Mouse (Mus musculus): ENCODE results near the gene Serpine2. TPM values are rescaled to one million over a fixed set of nuclear protein-coding genes. Genes with fewer than 3 reads are reported as not detected.

Serpine2 gene
- total and polyA plus RNA-seq, 3 experiments = not detected

DNA sequence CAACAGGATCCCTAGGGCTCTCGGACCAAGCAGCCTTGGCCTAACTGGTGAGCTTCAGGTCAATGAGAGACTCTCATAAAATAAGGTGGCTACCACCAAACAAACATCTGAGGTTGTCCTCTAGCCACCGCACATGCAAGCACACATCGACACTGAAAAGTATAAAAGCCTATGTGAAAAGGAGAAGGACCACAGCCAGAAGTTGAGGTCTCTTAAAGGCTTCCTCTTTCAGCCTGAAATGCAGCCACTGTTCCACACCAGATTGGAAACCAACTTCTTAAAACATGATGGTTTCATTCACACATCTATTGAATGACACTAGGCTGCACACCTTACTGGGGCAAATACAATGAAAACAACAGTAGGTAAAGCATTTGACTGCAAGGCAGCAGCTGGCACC is 7.5 kb downstream of the Serpine2 start:
- Histone ChIP-seq H3K9ac (ENCODE audit: control insufficient read depth, low read depth, low read length, poor library complexity, severe bottlenecking) (no peak overlapping the region), H3K27ac (ENCODE audit: control insufficient read depth, low read depth, low read length) (no peak overlapping the region), H3K9me3 (replicated peaks; ENCODE audit: insufficient read depth, low read length) (no peaks in the 10 kb centered on the region), H3K79me2 (ENCODE audit: control insufficient read depth, insufficient read depth, low read length, poor library complexity) (no peaks in the 10 kb centered on the region), H3K4me3 (ENCODE audit: control insufficient read depth in 1 of 2, insufficient read depth in 1 of 2, low read depth in 2 of 2, low read length in 2 of 2) (no peak overlapping the region), H3K36me3 (ENCODE audit: control insufficient read depth in 1 of 2, insufficient read depth in 2 of 2, low read length in 2 of 2) (no peaks in the 10 kb centered on the region), H3K4me1 (ENCODE audit: control insufficient read depth in 1 of 2, insufficient read depth in 2 of 2, low read length in 2 of 2) (no peaks in the 10 kb centered on the region), H3K27me3 (ENCODE audit: control insufficient read depth in 1 of 2, insufficient read depth in 2 of 2, low read length in 2 of 2) (no peaks in the 10 kb centered on the region)
- no peak for DNase-seq (ENCODE audit: low read depth, low spot score)
- TF ChIP-seq MAZ (IDR thresholded peaks at IDR 0.05; ENCODE audit: low read depth, low read length) = no peak
- TF ChIP-seq ZMIZ1 (IDR thresholded peaks at IDR 0.05; ENCODE audit: low read depth, low read length) = no peak
- no peak for TF ChIP-seq ELF1 (IDR thresholded peaks at IDR 0.05; ENCODE audit: low read depth, low read length)

DNA sequence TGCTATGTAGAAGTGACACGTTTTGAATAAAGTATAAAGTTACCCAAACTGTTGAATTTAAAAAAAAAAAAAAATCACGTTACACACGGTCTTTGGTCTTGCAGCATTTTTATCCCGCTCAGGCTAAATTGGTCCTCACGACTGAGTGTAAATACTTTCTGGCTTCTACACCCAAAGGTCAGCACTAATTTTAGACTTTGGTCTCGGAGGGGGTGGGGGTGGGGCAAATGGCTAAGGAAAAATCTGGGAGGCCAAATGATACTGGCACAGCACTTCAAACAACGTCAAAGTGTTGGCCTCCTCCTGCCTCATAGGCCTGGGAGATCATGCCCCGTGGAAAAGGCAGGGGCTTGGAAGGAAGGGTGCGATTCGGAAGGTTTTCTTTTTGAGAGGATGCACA is 10.6 kb downstream of the Serpine2 start:
- Histone ChIP-seq H3K9ac (ENCODE audit: control insufficient read depth, low read depth, low read length, poor library complexity, severe bottlenecking) (no peak overlapping the region), H3K4me1 (ENCODE audit: control insufficient read depth in 1 of 2, insufficient read depth in 2 of 2, low read length in 2 of 2) (no peaks in the 10 kb centered on the region), H3K9me3 (replicated peaks; ENCODE audit: insufficient read depth, low read length) (no peaks in the 10 kb centered on the region), H3K27ac (ENCODE audit: control insufficient read depth, low read depth, low read length) (no peak overlapping the region), H3K79me2 (ENCODE audit: control insufficient read depth, insufficient read depth, low read length, poor library complexity) (no peaks in the 10 kb centered on the region), H3K27me3 (ENCODE audit: control insufficient read depth in 1 of 2, insufficient read depth in 2 of 2, low read length in 2 of 2) (no peaks in the 10 kb centered on the region), H3K36me3 (ENCODE audit: control insufficient read depth in 1 of 2, insufficient read depth in 2 of 2, low read length in 2 of 2) (no peaks in the 10 kb centered on the region), H3K4me3 (ENCODE audit: control insufficient read depth in 1 of 2, insufficient read depth in 1 of 2, low read depth in 2 of 2, low read length in 2 of 2) (no peak overlapping the region)
- TF ChIP-seq EP300 (IDR thresholded peaks at IDR 0.05; ENCODE audit: low read depth in 1 of 2, low read length in 2 of 2) = no peak
- TF ChIP-seq TAL1 (IDR thresholded peaks at IDR 0.05; ENCODE audit: low read length) = no peak
- TF ChIP-seq MAZ (IDR thresholded peaks at IDR 0.05; ENCODE audit: low read depth, low read length) = no peak
- TF ChIP-seq BHLHE40 (IDR thresholded peaks at IDR 0.05; ENCODE audit: borderline replicate concordance, low read depth, low read length) = no peak
- TF ChIP-seq SIN3A (IDR thresholded peaks at IDR 0.05; ENCODE audit: low read length) = no peak
- TF ChIP-seq USF2 (IDR thresholded peaks at IDR 0.05; ENCODE audit: borderline replicate concordance in 1 of 2, insufficient read depth in 1 of 2, low read depth in 1 of 2, low read length in 2 of 2) = no peak
- TF ChIP-seq CTCF (IDR thresholded peaks at IDR 0.05 in 2 of 3, conservative IDR thresholded peaks at IDR 0.05 in 1 of 3; ENCODE audit: control insufficient read depth in 1 of 3, insufficient read depth in 1 of 3, low read depth in 2 of 3, low read length in 3 of 3, poor library complexity in 1 of 3, severe bottlenecking in 1 of 3) = no peak
- no peak for TF ChIP-seq NRF1 (IDR thresholded peaks at IDR 0.05; ENCODE audit: insufficient read depth, low read depth, low read length, poor library complexity, severe bottlenecking)
- DNase-seq (ENCODE audit: low read depth, low spot score) = no peak

DNA sequence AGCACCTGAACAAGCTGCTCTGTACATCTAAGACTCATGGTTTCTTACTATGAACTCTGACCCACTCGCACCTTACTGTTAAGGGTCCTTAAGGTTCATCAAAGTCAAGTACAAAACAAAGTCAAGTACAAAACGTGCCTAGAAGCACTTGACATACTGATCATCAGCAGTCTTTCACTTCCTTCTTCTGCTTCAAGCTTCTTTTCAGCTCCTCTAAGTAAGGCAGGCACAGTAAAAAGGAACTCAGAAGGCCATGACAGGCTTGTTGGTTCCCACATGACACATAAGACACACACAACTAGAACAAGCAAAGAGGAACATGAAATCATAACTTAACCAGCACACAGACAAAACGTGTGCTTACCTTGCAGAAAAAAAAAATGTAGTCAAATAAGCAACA is 12.3 kb downstream of the Serpine2 start:
- Histone ChIP-seq H3K9me3 (replicated peaks; ENCODE audit: insufficient read depth, low read length) (no peaks in the 10 kb centered on the region), H3K27me3 (ENCODE audit: control insufficient read depth in 1 of 2, insufficient read depth in 2 of 2, low read length in 2 of 2) (no peaks in the 10 kb centered on the region), H3K79me2 (ENCODE audit: control insufficient read depth, insufficient read depth, low read length, poor library complexity) (no peaks in the 10 kb centered on the region), H3K36me3 (ENCODE audit: control insufficient read depth in 1 of 2, insufficient read depth in 2 of 2, low read length in 2 of 2) (no peaks in the 10 kb centered on the region), H3K9ac (ENCODE audit: control insufficient read depth, low read depth, low read length, poor library complexity, severe bottlenecking) (no peak overlapping the region), H3K27ac (ENCODE audit: control insufficient read depth, low read depth, low read length) (no peak overlapping the region), H3K4me1 (ENCODE audit: control insufficient read depth in 1 of 2, insufficient read depth in 2 of 2, low read length in 2 of 2) (no peaks in the 10 kb centered on the region), H3K4me3 (ENCODE audit: control insufficient read depth in 1 of 2, insufficient read depth in 1 of 2, low read depth in 2 of 2, low read length in 2 of 2) (no peak overlapping the region)
- DNase-seq (ENCODE audit: low read depth, low spot score) = no peak
- TF ChIP-seq CHD1 (IDR thresholded peaks at IDR 0.05; ENCODE audit: low read depth, low read length) (no peak), ZMIZ1 (IDR thresholded peaks at IDR 0.05; ENCODE audit: low read depth, low read length) (no peak), SIN3A (IDR thresholded peaks at IDR 0.05; ENCODE audit: low read length) (no peak), RCOR1 (IDR thresholded peaks at IDR 0.05; ENCODE audit: low read depth, low read length) (no peak), ZNF384 (IDR thresholded peaks at IDR 0.05; ENCODE audit: low read depth, low read length) (no peak)

Data from MEL (cell line).